Mouse (Mus musculus) effector memory CD4-positive, alpha-beta T cell, adult 7 months (primary cell): Measurements from ENCODE around the gene Thra. TPM values are rescaled to one million over a fixed set of nuclear protein-coding genes. Genes with fewer than 3 reads are reported as not detected.

Source experiments
- polyA plus RNA-seq: library from polyadenylated mRNA; unstranded; fragments of 100-300 nt; shearing (Covaris generic); gene quantifications from one replicate; pipeline ENCODE4 v1.2.1, GENCODE M21; 2017

The Thra gene
- polyA plus RNA-seq = 3.1 TPM

DNA sequence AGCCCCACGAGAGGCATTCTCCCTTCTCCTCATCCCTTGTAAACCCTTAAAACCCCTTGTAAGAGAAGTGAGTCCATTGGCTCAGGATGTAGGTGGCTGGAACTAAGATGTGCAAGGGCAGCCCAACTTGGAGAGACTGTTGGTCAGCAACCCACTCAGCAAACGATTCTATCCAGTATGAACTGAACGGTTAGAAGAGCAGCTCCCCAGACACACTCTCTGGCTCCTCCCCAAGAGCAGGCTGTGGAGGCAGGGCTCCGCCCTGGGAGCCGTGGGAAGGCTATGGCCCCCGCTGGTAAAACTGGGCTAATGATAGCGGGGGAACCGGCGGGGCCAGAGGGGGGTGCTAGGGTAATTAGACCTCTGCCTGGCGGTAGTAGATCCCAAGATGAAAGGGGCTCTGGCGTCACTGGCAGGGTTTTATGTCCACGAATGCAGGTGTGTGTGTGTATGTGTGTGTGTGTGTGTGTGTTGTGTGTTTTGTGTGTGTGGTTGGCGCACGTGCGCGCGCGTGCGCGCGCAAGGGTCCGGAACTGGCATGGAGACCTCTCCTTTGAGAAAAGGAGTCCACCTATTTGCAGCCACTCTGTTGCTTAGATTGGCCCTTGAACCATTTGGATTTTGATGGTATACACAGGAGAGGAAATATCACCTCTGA is at the start of gene Thra:
Gene Thra (plus strand): TSS at position 246 of the 658 bp plus-strand sequence.

DNA sequence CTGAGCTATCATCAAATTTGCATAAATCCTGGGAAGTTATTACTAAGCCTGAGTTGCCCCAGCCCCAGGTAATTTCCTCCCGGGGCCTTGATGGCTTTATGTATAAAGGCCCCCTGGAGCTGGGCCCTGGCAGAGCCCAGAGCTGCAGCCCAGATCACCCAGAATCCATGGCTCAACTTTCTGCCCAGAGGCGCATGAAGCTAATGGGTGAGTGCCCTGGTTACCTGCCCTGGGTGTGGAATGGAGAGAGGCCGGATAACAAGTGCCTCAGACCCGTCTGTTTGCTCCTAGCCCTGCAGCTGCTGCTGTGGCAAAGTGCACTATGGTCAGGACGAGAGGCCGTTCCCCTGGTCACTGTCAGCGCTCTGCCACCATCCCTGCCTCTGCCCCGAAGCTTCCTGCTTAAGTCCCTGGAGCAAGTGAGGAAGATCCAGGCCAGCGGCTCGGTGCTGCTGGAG is 39.2 kb upstream of the Thra start, which contains the start of gene Csf3:
Gene Csf3 (plus strand): TSS at position 51 of the 458 bp plus-strand sequence.

DNA sequence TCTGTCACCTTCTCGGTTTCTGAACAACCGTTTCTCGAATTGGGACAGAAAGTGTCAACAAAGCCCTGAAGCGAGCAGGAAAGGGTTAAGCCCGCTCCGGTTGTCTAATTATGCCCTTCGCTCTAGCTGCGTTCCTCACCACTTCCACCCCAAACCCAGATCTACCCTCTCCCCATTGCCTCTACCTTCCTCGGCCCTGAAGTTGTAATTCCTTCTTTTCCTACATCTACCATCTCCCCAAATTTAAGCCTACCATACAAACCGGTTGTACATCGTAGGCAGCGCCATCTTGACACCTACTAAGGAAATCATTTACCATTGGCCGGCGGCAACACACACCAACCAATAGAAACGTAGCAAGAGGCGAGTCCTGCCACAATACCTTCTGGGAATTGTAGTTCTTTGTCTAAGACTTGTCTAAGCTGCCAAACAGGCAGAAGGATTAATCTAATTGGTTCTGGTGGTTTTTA is 11.3 kb upstream of the Thra start, which contains the start of gene Med24:
Gene Med24 (minus strand): TSS at position 317 of the 470 bp plus-strand sequence.

DNA sequence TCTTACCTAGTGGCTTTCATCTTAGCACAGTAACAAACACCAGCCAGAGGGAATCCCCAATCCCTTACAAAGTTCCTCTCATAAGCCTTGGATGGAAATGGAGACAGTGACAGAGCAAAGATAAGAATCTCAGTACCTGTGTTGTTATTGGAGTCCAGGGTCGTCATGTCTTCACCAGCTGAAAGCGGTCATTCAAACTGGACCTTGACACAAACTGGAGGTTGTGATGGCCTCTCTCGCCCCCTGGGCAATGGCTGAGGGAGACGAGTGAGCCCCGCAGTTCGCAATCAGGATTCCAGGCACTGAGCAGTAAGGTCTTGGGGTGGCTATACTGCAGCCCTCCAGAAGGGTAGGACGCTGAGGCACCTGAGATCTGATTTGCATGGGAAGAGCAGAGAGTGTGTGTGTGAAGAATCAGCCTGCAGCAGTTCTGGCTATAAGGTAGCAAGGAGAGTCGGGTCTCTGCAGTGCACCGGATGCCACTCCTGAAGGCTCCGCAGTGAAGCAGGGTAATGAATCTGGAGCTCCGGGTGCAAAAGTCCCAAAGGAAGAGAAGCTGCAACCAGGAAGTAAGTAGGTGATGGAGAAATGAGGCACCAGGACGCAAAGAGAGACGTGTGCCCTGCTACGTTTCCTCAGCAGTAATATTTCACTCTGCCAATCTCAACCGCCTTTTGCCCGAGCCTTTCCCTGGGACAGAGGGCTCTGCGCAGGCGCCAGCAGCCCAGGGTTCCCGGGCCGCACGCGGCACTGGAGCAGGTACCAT is 34.3 kb downstream of the Thra start, which contains the start of gene Nr1d1:
Gene Nr1d1 (minus strand): TSS at position 752 of the 766 bp plus-strand sequence.

DNA sequence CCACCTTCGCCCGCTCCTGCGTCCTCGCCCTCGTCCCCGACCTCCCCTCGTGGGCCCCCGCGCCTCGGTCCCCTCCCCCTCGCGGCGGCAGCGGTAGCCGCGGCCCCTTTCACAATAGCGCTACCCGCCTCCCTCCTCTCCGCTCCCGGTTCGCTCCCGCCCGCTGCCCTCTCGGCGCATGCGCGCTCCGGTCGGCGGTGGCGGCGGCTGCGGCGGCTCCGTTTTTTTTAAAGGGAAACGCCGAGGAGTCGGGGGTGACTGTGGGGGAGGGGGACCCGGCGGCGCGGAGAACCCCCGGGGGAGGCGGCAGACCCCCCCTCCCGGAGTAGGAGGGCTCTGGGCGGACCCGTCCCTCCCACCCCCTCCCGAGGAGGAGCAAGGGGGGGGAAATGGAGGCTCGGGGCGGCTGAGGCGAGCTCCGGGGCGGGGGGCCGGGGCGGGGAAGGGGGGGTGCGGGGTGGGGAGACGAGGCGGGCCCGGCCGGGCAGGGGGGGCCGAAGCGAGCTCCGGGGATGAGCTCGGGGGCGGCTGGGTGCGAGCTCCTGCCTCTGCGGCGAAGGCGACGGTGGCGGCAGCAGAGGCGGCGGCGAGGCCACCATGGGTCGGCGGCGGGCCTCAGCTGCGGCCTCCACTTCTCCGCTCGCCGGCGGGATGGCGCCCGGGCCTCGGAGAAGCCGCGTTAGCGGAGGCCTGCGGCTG is 54.7 kb downstream of the Thra start, which contains the start of gene Msl1:
Gene Msl1 (plus strand): TSS at position 502 of the 699 bp plus-strand sequence.

DNA sequence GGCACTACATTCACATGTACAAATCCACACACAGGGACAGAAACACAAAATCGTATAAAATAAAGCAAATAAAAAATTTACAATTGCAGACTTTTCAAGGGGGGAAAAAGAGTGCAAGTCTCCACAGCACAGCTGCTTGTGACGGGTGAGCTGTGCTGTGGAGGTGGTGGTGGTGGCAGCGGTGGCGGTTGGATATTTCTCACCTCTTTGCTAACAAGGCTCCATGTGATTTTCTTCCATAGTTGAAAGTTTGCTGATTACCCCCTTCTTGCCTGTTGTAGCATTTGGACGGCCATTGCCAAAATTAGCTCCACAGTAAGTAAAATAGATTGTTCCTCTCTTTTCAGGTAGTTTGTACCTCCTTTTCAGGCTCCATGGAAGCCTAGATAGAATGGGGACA is 64.2 kb downstream of the Thra start, which contains the start of gene Casc3:
Gene Casc3 (plus strand): TSS at position 301 of the 400 bp plus-strand sequence.

Other genes starting within 250 kb of the Thra start
- 129 TPM for gene Ikzf3, start 194.6 kb upstream of the Thra start, polyA plus RNA-seq
- 2.9 TPM for gene Zpbp2, start 189.5 kb upstream of the Thra start, polyA plus RNA-seq
- 45.7 TPM for gene Ormdl3, start 153.3 kb upstream of the Thra start, polyA plus RNA-seq
- not detected for gene Lrrc3c, start 142.3 kb upstream of the Thra start, polyA plus RNA-seq
- gene Gm12355, start 115.0 kb upstream of the Thra start, polyA plus RNA-seq = 2.6 TPM
- gene Gsdma3, start 114.3 kb upstream of the Thra start, polyA plus RNA-seq = not detected
- gene Gsdma2, start 93.9 kb upstream of the Thra start, polyA plus RNA-seq = 0.93 TPM
- not detected for gene Gsdma, start 76.3 kb upstream of the Thra start, polyA plus RNA-seq
- gene Psmd3, start 58.1 kb upstream of the Thra start, polyA plus RNA-seq = 103 TPM
- gene Csf3, start 39.4 kb upstream of the Thra start, polyA plus RNA-seq = not detected
- 36.1 TPM for gene Med24, start 11.2 kb upstream of the Thra start, polyA plus RNA-seq
- 12.2 TPM for gene Nr1d1, start 34.7 kb downstream of the Thra start, polyA plus RNA-seq
- gene Msl1, start 54.9 kb downstream of the Thra start, polyA plus RNA-seq = 16.8 TPM
- gene Casc3, start 64.3 kb downstream of the Thra start, polyA plus RNA-seq = 81.7 TPM
- not detected for gene Rapgefl1, start 96.1 kb downstream of the Thra start, polyA plus RNA-seq
- 3.4 TPM for gene Wipf2, start 123.0 kb downstream of the Thra start, polyA plus RNA-seq
- gene Cdc6, start 167.2 kb downstream of the Thra start, polyA plus RNA-seq = not detected
- 61.3 TPM for gene Rara, start 187.2 kb downstream of the Thra start, polyA plus RNA-seq
- not detected for gene Gjd3, start 242.4 kb downstream of the Thra start, polyA plus RNA-seq